Mouse (Mus musculus) forebrain, embryonic 12.5 days (tissue): ENCODE data around the gene 1810009A15Rik. TPM values are rescaled to one million over a fixed set of nuclear protein-coding genes. Genes with fewer than 3 reads are reported as not detected.
A peak's percentile ranks its signal among the peaks of the same experiment; 100 is the strongest.
"Not testable (repeated sequence)": the region's sequence is repeated elsewhere in the genome, so short reads cannot be mapped to it uniquely, and the experiment has no call there.

Experiments used
- ATAC-seq: fragments of 200-750 bp; cut with Nextera tagmentation; 2 replicates; pipeline ENCODE4 v1.8.0; 2017; ENCODE audit warnings: moderate TSS enrichment; ENCODE audit not compliant: low FRiP score
- H3K27ac ChIP-seq: fragments of 300-500 bp; sonication (generic); 2 replicates; pipeline ENCODE4 v1.5.1; 2016; ENCODE audit warnings: mild to moderate bottlenecking
- H3K27me3 ChIP-seq: fragments of 300-500 bp; sonication (generic); 2 replicates; pipeline ENCODE4 v1.6.1; 2016; ENCODE audit warnings: mild to moderate bottlenecking
- H3K36me3 ChIP-seq: fragments of 300-500 bp; sonication (generic); replicated peaks from 2 replicates; pipeline ENCODE4 v1.6.1; 2016; ENCODE audit warnings: mild to moderate bottlenecking
- H3K4me1 ChIP-seq: fragments of 300-500 bp; sonication (generic); 2 replicates; pipeline ENCODE4 v1.6.1; 2016
- H3K4me2 ChIP-seq: fragments of 300-500 bp; sonication (generic); 2 replicates; pipeline ENCODE4 v1.6.1; 2016; ENCODE audit warnings: mild to moderate bottlenecking, moderate library complexity
- H3K4me3 ChIP-seq: fragments of 300-500 bp; sonication (generic); replicated peaks from 2 replicates; pipeline ENCODE4 v1.5.1; 2016; ENCODE audit warnings: mild to moderate bottlenecking
- H3K9ac ChIP-seq: fragments of 300-500 bp; sonication (generic); 2 replicates; pipeline ENCODE4 v1.6.1; 2016; ENCODE audit warnings: mild to moderate bottlenecking
- H3K9me3 ChIP-seq: fragments of 300-500 bp; sonication (generic); 2 replicates; pipeline ENCODE4 v1.6.1; 2016
- WGBS: fragments of 180-500 bp; shearing (Covaris S2); methylation state at CpG from one replicate; pipeline ENCODE4 v1.1.7; 2016; 5-methylcytosine and 5-hydroxymethylcytosine counted together
- polyA plus RNA-seq: library from polyadenylated mRNA; unstranded; fragments of >200 nt; fragmentation: Nextera tagmentation; extraction: Ambion mirVana; gene quantifications from 2 replicates; pipeline ENCODE4 v1.2.1, GENCODE M21; 2016

The 1810009A15Rik gene
- polyA plus RNA-seq, 1 experiment from 2014 or later, result 104 TPM

GRCm38 (mm10) chr19:8886916-8887584 lies 1.6 kb upstream of the 1810009A15Rik start:
- 43% methylated on average over 1 of the region's 1 CpGs for WGBS
- H3K4me3 ChIP-seq, result peak overlapping the region; percentile 63; the same call in 1 of the 2 replicates
- H3K27me3 ChIP-seq, result no peaks in the 10 kb centered on the region
- peak overlapping the region; percentile 78; the same call in 1 of the 2 replicates for H3K9ac ChIP-seq
- no peak for ATAC-seq
- H3K36me3 ChIP-seq, result peaks cover 13% of the 10 kb centered on the region
- H3K4me1 ChIP-seq, result peaks cover 19% of the 10 kb centered on the region
- H3K4me2 ChIP-seq, result peak overlapping the region; percentile 74
- H3K9me3 ChIP-seq, result no peaks in the 10 kb centered on the region
- peak overlapping the region; percentile 87; the same call in 1 of the 2 replicates for H3K27ac ChIP-seq

- Histone ChIP-seq H3K27ac (peak overlapping the region; percentile 87), H3K36me3 (peaks cover 13% of the 10 kb centered on the region), H3K9me3 (no peaks in the 10 kb centered on the region), H3K27me3 (no peaks in the 10 kb centered on the region), H3K4me2 (peak overlapping the region; percentile 74), H3K4me3 (peak overlapping the region; percentile 63), H3K4me1 (peaks cover 19% of the 10 kb centered on the region), H3K9ac (peak overlapping the region; percentile 78)
- no peak for ATAC-seq
- WGBS, result 16% methylated on average over 19 of the region's 19 CpGs
These were observed 829 bp upstream of the 1810009A15Rik start for GRCm38 (mm10) chr19:8887585-8888463.

GRCm38 (mm10) chr19:8892829-8893766 lies 4.4 kb downstream of the 1810009A15Rik start, which contains the start of gene Ints5:
Gene Ints5 (plus strand): TSS chr19:8893005.
- peak within 1 kb of the TSS; percentile 82 for H3K27ac ChIP-seq
- peaks cover 39% of the 10 kb centered on the region for H3K36me3 ChIP-seq
- H3K27me3 ChIP-seq, result no peaks in the 10 kb centered on the region
- ATAC-seq, result peak; percentile 63
- H3K4me1 ChIP-seq, result peaks cover 38% of the 10 kb centered on the region
- peak within 1 kb of the TSS; percentile 93 for H3K9ac ChIP-seq
- H3K4me2 ChIP-seq, result peak within 1 kb of the TSS; percentile 72
- 2% methylated on average over 54 of the region's 54 CpGs for WGBS
- peak within 1 kb of the TSS; percentile 79 for H3K4me3 ChIP-seq
- H3K9me3 ChIP-seq, result no peaks in the 10 kb centered on the region

- peaks cover 36% of the 10 kb centered on the region for H3K36me3 ChIP-seq
- H3K9ac ChIP-seq, result no peak overlapping the region
- H3K9me3 ChIP-seq, result no peaks in the 10 kb centered on the region
- 89% methylated on average over 9 of the region's 9 CpGs for WGBS
- H3K27ac ChIP-seq, result no peak overlapping the region
- H3K27me3 ChIP-seq, result no peaks in the 10 kb centered on the region
- ATAC-seq, result no peak
- H3K4me1 ChIP-seq, result peaks cover 40% of the 10 kb centered on the region
- H3K4me2 ChIP-seq, result no peak overlapping the region
- H3K4me3 ChIP-seq, result no peak overlapping the region
These were observed 6.8 kb downstream of the 1810009A15Rik start for GRCm38 (mm10) chr19:8895397-8895960.

DNA sequence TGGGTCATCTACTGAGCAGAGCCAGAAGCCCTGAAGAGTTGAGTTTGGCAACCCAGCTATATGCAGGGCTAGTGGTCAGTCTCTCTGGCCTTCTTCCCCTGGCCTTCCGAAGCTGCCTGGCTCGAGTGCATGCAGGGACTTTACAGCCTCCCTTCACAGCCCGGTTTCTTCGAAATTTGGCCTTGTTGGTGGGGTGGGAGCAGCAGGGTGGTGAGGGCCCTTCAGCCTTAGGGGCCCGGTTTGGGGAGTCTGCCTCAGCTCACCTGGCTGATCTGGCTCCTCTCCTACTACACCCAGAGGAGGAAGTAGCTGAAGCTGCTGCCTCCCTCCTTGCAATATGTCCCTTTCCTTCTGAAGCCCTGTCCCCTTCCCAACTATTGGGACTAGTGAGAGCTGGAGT lies 7.6 kb downstream of the 1810009A15Rik start:
- not testable (repeated sequence) for ATAC-seq, H3K9me3 ChIP-seq, H3K4me2 ChIP-seq, H3K27me3 ChIP-seq, H3K27ac ChIP-seq, H3K4me3 ChIP-seq
- 0 out of 2 replicates have a peak overlapping the region, but pooled peaks have one; percentile 7 for H3K9ac ChIP-seq
- H3K4me1 ChIP-seq, result peaks cover 43% of the 10 kb centered on the region
- 78% methylated on average over 5 of the region's 5 CpGs for WGBS
- H3K36me3 ChIP-seq, result peaks cover 35% of the 10 kb centered on the region

DNA sequence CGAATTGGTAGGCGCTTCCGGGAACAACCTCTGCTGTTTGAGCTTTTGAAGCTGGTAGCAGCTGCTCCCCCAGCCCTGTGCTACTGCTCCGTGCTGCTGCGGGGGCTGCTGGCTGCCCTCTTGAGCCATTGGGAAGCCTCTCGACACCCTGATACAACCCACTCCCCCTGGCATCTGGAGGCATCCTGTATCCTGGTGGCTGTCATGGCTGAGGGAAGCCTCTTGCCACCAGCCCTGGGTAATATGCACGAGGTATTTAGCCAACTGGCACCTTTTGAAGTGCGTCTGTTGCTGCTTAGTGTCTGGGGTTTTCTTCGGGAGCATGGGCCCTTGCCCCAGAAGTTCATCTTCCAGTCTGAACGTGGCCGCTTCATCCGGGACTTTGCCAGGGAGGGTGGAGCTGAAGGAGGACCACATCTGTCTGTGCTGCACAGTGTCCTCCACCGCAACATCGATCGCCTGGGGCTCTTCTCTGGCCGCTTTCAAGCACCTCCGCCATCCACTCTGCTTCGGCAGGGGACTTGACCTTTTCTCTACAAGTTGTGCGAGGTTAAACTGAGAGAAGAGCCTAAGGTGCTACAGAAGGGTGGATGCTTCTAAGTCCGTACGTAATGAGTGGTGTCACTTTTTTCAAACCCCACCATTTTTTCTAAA lies 8.7 kb downstream of the 1810009A15Rik start:
- H3K4me2 ChIP-seq, result peak overlapping the region; percentile 60
- ATAC-seq, result peak; percentile 33; the same call in 1 of the 2 replicates
- peak overlapping the region; percentile 95 for H3K9ac ChIP-seq
- peaks cover 43% of the 10 kb centered on the region for H3K4me1 ChIP-seq
- WGBS, result 27% methylated on average over 21 of the region's 21 CpGs
- H3K4me3 ChIP-seq, result peak overlapping the region; percentile 94
- H3K9me3 ChIP-seq, H3K27me3 ChIP-seq: not testable (repeated sequence)
- peak overlapping the region; percentile 89 for H3K27ac ChIP-seq
- H3K36me3 ChIP-seq, result peaks cover 39% of the 10 kb centered on the region

DNA sequence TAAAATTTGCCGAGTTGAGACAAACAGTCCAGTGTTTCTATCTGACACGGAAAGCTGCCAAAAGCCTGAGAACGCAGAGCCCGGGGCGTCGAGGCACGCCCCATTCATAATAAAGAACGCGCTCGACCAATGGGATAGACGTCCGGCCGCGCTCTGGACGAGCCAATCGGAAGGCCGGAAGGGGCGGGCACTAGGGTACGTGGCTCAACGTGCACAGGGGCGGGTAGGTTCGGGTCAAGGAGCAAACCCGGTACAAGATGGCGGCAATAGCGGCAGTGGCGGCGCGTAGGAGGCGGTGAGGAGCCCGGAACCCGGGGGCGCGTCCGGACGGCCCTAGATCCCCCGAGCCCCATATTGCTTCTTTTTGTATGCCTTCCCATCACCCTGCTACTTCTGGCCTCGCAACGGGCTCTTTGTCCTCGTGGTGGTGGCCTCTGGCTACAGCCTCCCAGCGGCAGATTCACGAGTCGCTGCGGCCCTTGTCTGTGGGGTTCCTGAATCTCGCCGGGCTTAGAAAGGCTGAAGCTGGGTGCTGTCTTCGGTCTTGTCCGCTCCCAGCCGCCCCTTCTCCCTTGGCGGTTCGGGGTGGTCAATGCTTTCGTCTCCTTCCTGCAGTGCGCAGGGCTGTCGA lies 9.3 kb downstream of the 1810009A15Rik start, which contains the start of gene Ganab:
TSS of gene Ganab (plus strand) at position 207 of the 631 bp plus-strand sequence.
- Histone ChIP-seq H3K4me1 (peaks cover 43% of the 10 kb centered on the region), H3K9me3 (no peaks in the 10 kb centered on the region), H3K36me3 (peaks cover 43% of the 10 kb centered on the region), H3K27ac (peak within 1 kb of the TSS; percentile 89), H3K27me3 (no peaks in the 10 kb centered on the region), H3K4me2 (peak within 1 kb of the TSS; percentile 73), H3K9ac (peak within 1 kb of the TSS; percentile 95), H3K4me3 (peak within 1 kb of the TSS; percentile 94)
- WGBS, result under 1% methylated on average over 53 of the region's 53 CpGs
- ATAC-seq, result peak; percentile 99

GRCm38 (mm10) chr19:8898576-8898975 lies 9.9 kb downstream of the 1810009A15Rik start:
- Histone ChIP-seq H3K9ac (peak overlapping the region; percentile 95), H3K9me3 (no peaks in the 10 kb centered on the region), H3K27ac (peak overlapping the region; percentile 89), H3K36me3 (peaks cover 49% of the 10 kb centered on the region), H3K4me2 (peak overlapping the region; percentile 73), H3K4me1 (peaks cover 40% of the 10 kb centered on the region), H3K4me3 (peak overlapping the region; percentile 94), H3K27me3 (no peaks in the 10 kb centered on the region)
- WGBS, result 14% methylated on average over 13 of the region's 13 CpGs
- ATAC-seq, result no peak

- peak overlapping the region; percentile 95 for H3K9ac ChIP-seq
- H3K9me3 ChIP-seq, result no peaks in the 10 kb centered on the region
- H3K36me3 ChIP-seq, result peaks cover 53% of the 10 kb centered on the region
- peak overlapping the region; percentile 73 for H3K4me2 ChIP-seq
- H3K4me1 ChIP-seq, result peaks cover 35% of the 10 kb centered on the region
- H3K4me3 ChIP-seq, result peak overlapping the region; percentile 94
- 72% methylated on average over 3 of the region's 3 CpGs for WGBS
- ATAC-seq, result no peak
- H3K27ac ChIP-seq, result no peak overlapping the region
- no peaks in the 10 kb centered on the region for H3K27me3 ChIP-seq
These were observed 10.4 kb downstream of the 1810009A15Rik start for GRCm38 (mm10) chr19:8899079-8899478.

DNA sequence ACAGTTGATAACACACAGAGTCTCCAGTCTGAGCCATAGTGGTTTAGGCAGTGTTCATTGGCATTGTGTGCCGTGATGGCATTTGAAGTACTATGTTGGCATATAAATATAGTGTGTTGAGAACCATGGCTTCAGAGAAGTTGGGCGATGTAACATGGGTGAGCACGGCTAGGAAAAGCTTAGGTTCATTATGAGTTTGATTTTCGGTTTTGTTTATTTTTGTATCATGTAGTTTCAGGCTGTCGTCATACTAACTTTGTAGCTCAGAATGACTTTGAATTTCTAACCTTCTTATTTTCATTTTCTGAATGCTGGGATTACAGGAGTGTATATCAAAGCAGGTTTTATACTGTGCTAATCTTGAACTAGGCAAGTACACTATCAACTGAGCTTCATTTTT lies 14.8 kb downstream of the 1810009A15Rik start:
- H3K9ac ChIP-seq, result no peak overlapping the region
- H3K27me3 ChIP-seq, result no peaks in the 10 kb centered on the region
- ATAC-seq, result no peak
- no peaks in the 10 kb centered on the region for H3K9me3 ChIP-seq
- 96% methylated on average over 5 of the region's 5 CpGs for WGBS
- H3K36me3 ChIP-seq, result peaks cover 68% of the 10 kb centered on the region
- H3K27ac ChIP-seq, result no peak overlapping the region
- no peak overlapping the region for H3K4me2 ChIP-seq
- no peak overlapping the region for H3K4me3 ChIP-seq
- H3K4me1 ChIP-seq, result peaks cover 14% of the 10 kb centered on the region
